Comparison of ENCODE assay signal across 21 mouse cellular contexts in the genomic region with DNA sequence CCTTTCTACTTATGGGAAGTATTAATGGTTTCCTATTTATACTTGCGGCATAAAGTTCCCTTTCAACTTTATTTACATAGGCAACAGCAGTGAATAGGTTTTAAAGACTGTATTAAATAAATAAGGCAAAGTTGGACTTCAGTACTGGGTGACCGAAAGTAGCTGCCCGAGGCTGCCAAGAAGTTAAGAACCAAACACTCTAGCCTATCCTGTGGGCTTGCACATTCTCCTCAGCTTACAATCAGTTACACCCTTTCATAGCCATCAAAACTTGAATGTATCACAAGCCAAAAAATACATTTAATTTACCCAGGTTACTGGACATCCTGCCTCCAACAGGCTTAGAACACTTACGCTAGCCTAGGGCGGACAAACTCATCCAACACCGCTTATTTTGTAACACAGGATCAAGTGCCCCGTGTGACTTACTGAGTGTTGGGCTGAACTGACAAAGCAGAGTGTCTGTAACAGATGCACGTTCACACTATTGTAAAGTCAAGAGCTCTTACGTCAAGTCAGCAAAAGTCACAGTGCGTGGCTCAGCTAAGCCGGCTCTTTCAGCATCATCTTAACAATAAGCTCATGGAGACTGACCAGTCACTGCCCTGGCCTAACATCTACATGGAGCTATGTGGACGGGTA.
DNase-seq lines count a peak whose midpoint lies in the region; ATAC-seq and TF ChIP-seq lines count a peak whose summit lies in the region.
"Had no signal": no experiment of that assay in that cellular context is flagged by ENCODE, and none has a peak within 500 bp of the region (broad histone marks: within the 10 kb centered on the region; RNA-seq: fewer than 3 reads in every experiment).

No protein-coding gene starts in this region.

- 72% methylated on average over 12 of the region's 12 CpGs for WGBS in embryonic facial prominence, embryonic 14.5 days
- WGBS in embryonic facial prominence, embryonic 10.5 days, result 88% methylated on average over 12 of the region's 12 CpGs
- 49% methylated on average over 12 of the region's 12 CpGs for WGBS in lung, embryonic 14.5 days
- 42% methylated on average over 12 of the region's 12 CpGs for WGBS in lung, embryonic 16.5 days

- no peak overlapping the region for H3K27ac ChIP-seq in embryonic facial prominence, embryonic 14.5 days (replicated peaks; ENCODE audit: low read depth, low read length)
- no peak overlapping the region for H3K27ac ChIP-seq in embryonic facial prominence, embryonic 10.5 days (replicated peaks)
- no peak overlapping the region for H3K27ac ChIP-seq in lung, embryonic 14.5 days (ENCODE audit: low read depth)
- no peak overlapping the region for H3K27ac ChIP-seq in lung, embryonic 16.5 days (ENCODE audit: low read length)
- no peak overlapping the region for H3K27ac ChIP-seq in ES-E14 (ENCODE audit: insufficient read depth, low read depth, low read length, poor library complexity, severe bottlenecking)
- H3K27ac ChIP-seq: forebrain, embryonic 10.5 days; forebrain, embryonic 12.5 days had no signal

- H3K9ac ChIP-seq in embryonic facial prominence, embryonic 14.5 days (ENCODE audit: low read depth, low read length), result no peak overlapping the region
- H3K9ac ChIP-seq in lung, embryonic 14.5 days, result no peak overlapping the region
- H3K9ac ChIP-seq in lung, embryonic 16.5 days (ENCODE audit: low read length), result no peak overlapping the region
- no peak overlapping the region for H3K9ac ChIP-seq in ES-E14 (ENCODE audit: insufficient read depth, low read depth, low read length, poor library complexity, severe bottlenecking)
- H3K9ac ChIP-seq: embryonic facial prominence, embryonic 13.5 days; forebrain, embryonic 12.5 days had no signal

- no peak overlapping the region for H3K4me3 ChIP-seq in embryonic facial prominence, embryonic 14.5 days (ENCODE audit: low read depth, low read length)
- H3K4me3 ChIP-seq in embryonic facial prominence, embryonic 10.5 days, result no peak overlapping the region
- H3K4me3 ChIP-seq in lung, embryonic 14.5 days (ENCODE audit: low read depth, low read length), result no peak overlapping the region
- H3K4me3 ChIP-seq in lung, embryonic 16.5 days (ENCODE audit: low read length), result no peak overlapping the region
- no peak overlapping the region for H3K4me3 ChIP-seq in ES-E14 (ENCODE audit: insufficient read depth in 1 of 2, low read depth in 1 of 2, low read length in 2 of 2, poor library complexity in 1 of 2, severe bottlenecking in 1 of 2)
- H3K4me3 ChIP-seq: embryonic facial prominence, embryonic 13.5 days; forebrain, embryonic 10.5 days; forebrain, embryonic 12.5 days had no signal

- H3K36me3 ChIP-seq in embryonic facial prominence, embryonic 14.5 days (ENCODE audit: control insufficient read depth, insufficient read depth, low read length), result no peaks in the 10 kb centered on the region
- H3K36me3 ChIP-seq in embryonic facial prominence, embryonic 10.5 days (replicated peaks), result no peaks in the 10 kb centered on the region
- no peaks in the 10 kb centered on the region for H3K36me3 ChIP-seq in lung, embryonic 14.5 days (ENCODE audit: insufficient read depth)
- H3K36me3 ChIP-seq in lung, embryonic 16.5 days (ENCODE audit: control insufficient read depth, insufficient read depth, low read length), result no peaks in the 10 kb centered on the region
- no peaks in the 10 kb centered on the region for H3K36me3 ChIP-seq in ES-E14 (ENCODE audit: control insufficient read depth, insufficient read depth, low read length, poor library complexity, severe bottlenecking)
- H3K36me3 ChIP-seq: embryonic facial prominence, embryonic 13.5 days; forebrain, embryonic 10.5 days; forebrain, embryonic 12.5 days had no signal

- no peaks in the 10 kb centered on the region for H3K27me3 ChIP-seq in embryonic facial prominence, embryonic 14.5 days (replicated peaks; ENCODE audit: control insufficient read depth, insufficient read depth, low read length)
- no peaks in the 10 kb centered on the region for H3K27me3 ChIP-seq in embryonic facial prominence, embryonic 10.5 days (replicated peaks; ENCODE audit: low read depth, poor library complexity, severe bottlenecking)
- H3K27me3 ChIP-seq in lung, embryonic 14.5 days (ENCODE audit: insufficient read depth, low read length), result no peaks in the 10 kb centered on the region
- H3K27me3 ChIP-seq in lung, embryonic 16.5 days (ENCODE audit: control insufficient read depth, insufficient read depth, low read depth, low read length), result no peaks in the 10 kb centered on the region
- H3K27me3 ChIP-seq: CH12.LX; embryonic facial prominence, embryonic 13.5 days; forebrain, embryonic 12.5 days had no signal

- DNase-seq in embryonic facial prominence, embryonic 14.5 days (ENCODE audit: low spot score), result peak; percentile 51
- DNase-seq in embryonic facial prominence, embryonic 10.5 days (ENCODE audit: low spot score), result no peak
- peak; percentile 42 for DNase-seq in lung, embryonic 14.5 days
- no peak for DNase-seq in lung, postnatal 25 days (ENCODE audit: low spot score)
- DNase-seq in lung, postnatal 36 days, result no peak
- no peak for DNase-seq in ES-E14 (ENCODE audit: low read depth, low spot score)
- no peak for DNase-seq in retina, postnatal 1 day
- DNase-seq: adrenal gland, adult 8-10 months; adrenal gland, postnatal 14 days; adrenal gland, postnatal 36 days; B cell, adult 2 months; cerebellum, adult 11-12 months; cerebellum, adult 9-10 months had no signal

- in situ Hi-C loops in ES-E14 (cut with MboI; ENCODE audit: low sequenced_read_pairs in 2 of 2, unreplicated experiment in 2 of 2), result no loop called here

- H3K4me2 ChIP-seq in embryonic facial prominence, embryonic 14.5 days (ENCODE audit: low read depth, low read length), result no peak overlapping the region
- no peak overlapping the region for H3K4me2 ChIP-seq in lung, embryonic 14.5 days
- H3K4me2 ChIP-seq in lung, embryonic 16.5 days (ENCODE audit: low read depth, low read length), result no peak overlapping the region
- H3K4me2 ChIP-seq: embryonic facial prominence, embryonic 13.5 days; forebrain, embryonic 12.5 days had no signal

- peaks cover 10% of the 10 kb centered on the region for H3K4me1 ChIP-seq in embryonic facial prominence, embryonic 14.5 days (ENCODE audit: control insufficient read depth, insufficient read depth, low read length)
- H3K4me1 ChIP-seq in embryonic facial prominence, embryonic 10.5 days, result peaks cover 15% of the 10 kb centered on the region
- peaks cover 10% of the 10 kb centered on the region; the same call in 1 of the 2 replicates for H3K4me1 ChIP-seq in lung, embryonic 14.5 days (ENCODE audit: insufficient read depth)
- peaks cover 21% of the 10 kb centered on the region for H3K4me1 ChIP-seq in lung, embryonic 16.5 days (replicated peaks; ENCODE audit: control insufficient read depth, insufficient read depth, low read length)
- no peaks in the 10 kb centered on the region for H3K4me1 ChIP-seq in ES-E14 (ENCODE audit: control insufficient read depth in 2 of 2, insufficient read depth in 2 of 2, low read length in 2 of 2, poor library complexity in 1 of 2)

- no peak for ATAC-seq in embryonic facial prominence, embryonic 14.5 days (ENCODE audit: low read depth)
- ATAC-seq in lung, embryonic 14.5 days (ENCODE audit: insufficient read depth), result 0 out of 2 replicates have a peak, but pooled peaks have one; percentile 32
- ATAC-seq in lung, embryonic 16.5 days (ENCODE audit: low read depth), result peak; percentile 57
- ATAC-seq: CD4-positive, CD25-positive, alpha-beta regulatory T cell, adult 4 months; forebrain, embryonic 14.5 days; forebrain, embryonic 16.5 days had no signal

- TF ChIP-seq CTCF in lung, embryonic 14.5 days (IDR thresholded peaks at IDR 0.05; ENCODE audit: low read depth), result no peak

- no peaks in the 10 kb centered on the region for H3K9me3 ChIP-seq in embryonic facial prominence, embryonic 14.5 days (ENCODE audit: control insufficient read depth, low read length)
- no peaks in the 10 kb centered on the region for H3K9me3 ChIP-seq in embryonic facial prominence, embryonic 10.5 days
- H3K9me3 ChIP-seq in lung, embryonic 14.5 days (ENCODE audit: low read depth, low read length), result no peaks in the 10 kb centered on the region
- no peaks in the 10 kb centered on the region for H3K9me3 ChIP-seq in lung, embryonic 16.5 days (ENCODE audit: control insufficient read depth, low read length)
- H3K9me3 ChIP-seq in ES-E14 (ENCODE audit: control insufficient read depth, insufficient read depth, low read depth, low read length), result no peaks in the 10 kb centered on the region
- H3K9me3 ChIP-seq: embryonic facial prominence, embryonic 13.5 days; forebrain, embryonic 10.5 days; forebrain, embryonic 12.5 days had no signal

TF ChIP-seq in ES-E14, 5 proteins besides CTCF, POLR2A, EP300 and RAD21:
- 0 out of 2 replicates have a peak, but pooled peaks have one; percentile 12 for TF ChIP-seq MAFK (IDR thresholded peaks at IDR 0.05; ENCODE audit: insufficient read depth, low read depth, low read length)
- TF ChIP-seq CHD2 (IDR thresholded peaks at IDR 0.05; ENCODE audit: low read depth, low read length), result no peak
- no peak for TF ChIP-seq ZNF384 (IDR thresholded peaks at IDR 0.05; ENCODE audit: low read depth, low read length)
- TF ChIP-seq HCFC1 (IDR thresholded peaks at IDR 0.05; ENCODE audit: borderline replicate concordance, insufficient read depth, low read length), result no peak

Comparison
In these comparisons a context has a peak if more than half of its experiments do, and no peak if none do; other contexts are left out.
1. DNase-seq: peak in embryonic facial prominence, embryonic 14.5 days (single experiment) and lung, embryonic 14.5 days (single experiment); none in embryonic facial prominence, embryonic 10.5 days (single experiment), lung, postnatal 25 days (single experiment), lung, postnatal 36 days (single experiment), ES-E14 (single experiment) and retina, postnatal 1 day (single experiment).